Mouse (Mus musculus): ENCODE measurements around the gene D330045A20Rik.
"Not testable (repeated sequence)": the region's sequence is repeated elsewhere in the genome, so short reads cannot be mapped to it uniquely, and the experiment has no call there.

DNA sequence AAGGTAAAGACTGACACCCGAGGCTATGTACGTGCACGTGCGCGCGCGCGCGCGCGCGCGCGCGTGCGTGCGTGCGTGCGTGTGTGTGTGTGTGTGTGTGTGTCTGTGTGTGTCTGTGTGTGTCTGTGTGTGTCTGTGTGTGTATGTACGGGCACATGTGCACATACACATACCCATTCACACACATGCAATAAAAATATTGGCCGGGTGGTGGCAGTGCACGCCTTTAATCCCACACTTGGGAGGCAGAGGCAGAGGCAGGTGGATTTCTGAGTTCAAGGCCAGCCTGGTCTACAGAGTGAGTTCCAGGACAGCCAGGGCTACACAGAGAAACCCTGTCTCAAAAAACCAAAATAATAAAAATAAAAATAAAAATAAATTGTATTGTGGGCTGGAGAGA is 39.1 kb upstream of the D330045A20Rik start:
- TF ChIP-seq NELFE (IDR thresholded peaks at IDR 0.05; ENCODE audit: low read depth, low read length); POLR2A (IDR thresholded peaks at IDR 0.05; ENCODE audit: control insufficient read depth in 1 of 2, insufficient read depth in 1 of 2, low read depth in 1 of 2, low read length in 2 of 2, poor library complexity in 1 of 2); MXI1 (IDR thresholded peaks at IDR 0.05; ENCODE audit: low read depth, low read length): not testable (repeated sequence)

Data from MEL (cell line).